26 mouse cellular contexts compared by ENCODE assay signal in the genomic region with DNA sequence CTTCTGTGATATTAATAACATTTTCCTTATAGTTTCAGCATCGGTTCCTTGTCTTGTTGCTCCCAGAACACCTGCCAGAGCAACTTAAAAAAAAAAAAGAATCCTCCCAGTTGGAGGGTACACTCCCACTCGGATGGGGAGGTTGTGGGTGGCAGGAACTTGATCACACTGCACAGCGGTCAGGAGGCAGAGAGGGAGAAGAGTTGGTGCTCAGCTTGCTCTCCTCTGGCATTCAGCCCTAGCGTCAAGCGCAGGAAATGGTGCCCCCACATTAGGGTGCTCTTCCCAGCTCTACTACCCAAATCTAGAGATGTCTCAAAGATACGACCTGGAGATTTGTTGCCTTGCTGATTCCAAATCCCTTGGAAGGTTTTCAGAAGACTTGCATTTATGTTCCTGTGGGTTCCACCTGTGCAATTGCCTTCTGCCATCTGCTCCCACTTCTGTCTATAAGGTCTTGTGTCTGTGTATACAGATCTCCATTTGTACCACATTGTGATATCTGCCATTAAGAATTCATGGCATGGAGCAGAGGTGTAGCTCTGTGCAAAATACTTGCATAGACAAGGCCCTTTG. TPM values are rescaled to one million over a fixed set of nuclear protein-coding genes. Genes with fewer than 3 reads are reported as not detected.
DNase-seq lines count a peak whose midpoint lies in the region; ATAC-seq and TF ChIP-seq lines count a peak whose summit lies in the region.
"Had no signal": no experiment of that assay in that cellular context is flagged by ENCODE, and none has a peak within 500 bp of the region (broad histone marks: within the 10 kb centered on the region; RNA-seq: fewer than 3 reads in every experiment).

No protein-coding gene starts in this region.

- no peak overlapping the region for H3K9ac ChIP-seq in liver, postnatal 0 days (replicated peaks)
- H3K9ac ChIP-seq in liver, embryonic 11.5 days (ENCODE audit: low read depth, low read length): no peak overlapping the region
- H3K9ac ChIP-seq: embryonic facial prominence, embryonic 12.5 days; heart, embryonic 15.5 days; intestine, embryonic 15.5 days; limb, embryonic 13.5 days; liver, embryonic 12.5 days; midbrain, embryonic 15.5 days had no signal

- peak; percentile 72 for DNase-seq in cerebellum, adult 9-10 months
- DNase-seq in cerebellum, adult 11 months: no peak
- DNase-seq in liver, postnatal 0 days: no peak
- no peak for DNase-seq in liver, embryonic 11.5 days (ENCODE audit: low spot score)
- DNase-seq in brain, embryonic 14.5 days (ENCODE audit: low read depth): peak; percentile 46
- peak; percentile 59 to 64 for DNase-seq in cerebellum, postnatal 25 days
- no peak for DNase-seq in adrenal gland, postnatal 14 days
- DNase-seq in retina, postnatal 1 day: no peak
- DNase-seq: adrenal gland, postnatal 25 days; embryo, embryonic 11 days; gastrocnemius, postnatal 10 days; kidney, adult 9 months; kidney, postnatal 10 days; lung, adult 18-20 months; lung, postnatal 4 days had no signal

- no peak for TF ChIP-seq EP300 in liver, postnatal 0 days (IDR thresholded peaks at IDR 0.05; ENCODE audit: low read depth)

- no peak for ATAC-seq in liver, postnatal 0 days
- no peak for ATAC-seq in liver, embryonic 11.5 days (replicated peaks; ENCODE audit: low FRiP score)
- ATAC-seq: CD4-positive, CD25-positive, alpha-beta regulatory T cell, adult 4 months; forebrain, embryonic 16.5 days; hindbrain, embryonic 16.5 days; intestine, embryonic 15.5 days; liver, embryonic 12.5 days; lung, postnatal 0 days; midbrain, embryonic 15.5 days had no signal

- peak overlapping the region; percentile 40; the same call in 1 of the 2 replicates for H3K4me2 ChIP-seq in liver, postnatal 0 days (ENCODE audit: low read depth, low read length)
- no peak overlapping the region for H3K4me2 ChIP-seq in liver, embryonic 11.5 days
- H3K4me2 ChIP-seq: embryonic facial prominence, embryonic 12.5 days; heart, embryonic 15.5 days; intestine, embryonic 15.5 days; limb, embryonic 13.5 days; liver, embryonic 12.5 days; midbrain, embryonic 15.5 days had no signal

- peaks cover 44% of the 10 kb centered on the region for H3K4me1 ChIP-seq in liver, postnatal 0 days (ENCODE audit: insufficient read depth)
- H3K4me1 ChIP-seq in liver, embryonic 11.5 days (replicated peaks; ENCODE audit: control insufficient read depth, insufficient read depth, low read length): peaks cover 37% of the 10 kb centered on the region

- peak overlapping the region; percentile 55; the same call in 1 of the 2 replicates for H3K27ac ChIP-seq in liver, postnatal 0 days (ENCODE audit: low read depth)
- H3K27ac ChIP-seq in liver, embryonic 11.5 days (ENCODE audit: low read depth, low read length): no peak overlapping the region
- H3K27ac ChIP-seq: embryonic facial prominence, embryonic 12.5 days; heart, embryonic 10.5 days; heart, embryonic 15.5 days; intestine, embryonic 15.5 days; limb, embryonic 13.5 days; midbrain, embryonic 15.5 days had no signal

- TF ChIP-seq POLR2A in brain, embryonic 14.5 days (IDR thresholded peaks at IDR 0.05; ENCODE audit: borderline replicate concordance, extremely low read depth, insufficient read depth, insufficient read length, poor library complexity, severe bottlenecking): no peak

- no peak for TF ChIP-seq CTCF in liver, postnatal 0 days (IDR thresholded peaks at IDR 0.05; ENCODE audit: low read depth)
- TF ChIP-seq CTCF in brain, embryonic 14.5 days (IDR thresholded peaks at IDR 0.05; ENCODE audit: borderline replicate concordance, extremely low read depth, insufficient read depth, insufficient read length): no peak

- no peaks in the 10 kb centered on the region for H3K27me3 ChIP-seq in liver, postnatal 0 days (ENCODE audit: insufficient read depth, low read length)
- no peaks in the 10 kb centered on the region for H3K27me3 ChIP-seq in liver, embryonic 11.5 days (replicated peaks; ENCODE audit: control insufficient read depth, insufficient read depth, low read length)
- H3K27me3 ChIP-seq: embryonic facial prominence, embryonic 12.5 days; heart, embryonic 15.5 days; intestine, embryonic 15.5 days; limb, embryonic 13.5 days; liver, embryonic 12.5 days; midbrain, embryonic 15.5 days had no signal

- no peaks in the 10 kb centered on the region for H3K9me3 ChIP-seq in liver, postnatal 0 days (ENCODE audit: low read length)
- no peaks in the 10 kb centered on the region for H3K9me3 ChIP-seq in liver, embryonic 11.5 days (ENCODE audit: control insufficient read depth, low read length)
- H3K9me3 ChIP-seq: embryonic facial prominence, embryonic 12.5 days; heart, embryonic 10.5 days; heart, embryonic 15.5 days; intestine, embryonic 15.5 days; limb, embryonic 13.5 days; liver, embryonic 12.5 days; midbrain, embryonic 15.5 days had no signal

- H3K36me3 ChIP-seq in liver, postnatal 0 days (replicated peaks; ENCODE audit: insufficient read depth, low read length): 0 out of 2 replicates have a peak, but pooled peaks cover 3% of the 10 kb centered on the region
- no peaks in the 10 kb centered on the region for H3K36me3 ChIP-seq in liver, embryonic 11.5 days (ENCODE audit: control insufficient read depth, insufficient read depth, low read length)
- H3K36me3 ChIP-seq: embryonic facial prominence, embryonic 12.5 days; heart, embryonic 10.5 days; heart, embryonic 15.5 days; intestine, embryonic 15.5 days; liver, embryonic 12.5 days; midbrain, embryonic 15.5 days had no signal

- WGBS in liver, postnatal 0 days (ENCODE audit: insufficient replicate concordance): 71% methylated on average over 6 of the region's 6 CpGs
- 77% methylated on average over 6 of the region's 6 CpGs for WGBS in liver, embryonic 11.5 days

- no peak overlapping the region for H3K4me3 ChIP-seq in liver, postnatal 0 days (ENCODE audit: low read depth, low read length)
- no peak overlapping the region for H3K4me3 ChIP-seq in liver, embryonic 11.5 days (ENCODE audit: low read depth, low read length)
- H3K4me3 ChIP-seq: embryonic facial prominence, embryonic 12.5 days; heart, embryonic 10.5 days; heart, embryonic 15.5 days; intestine, embryonic 15.5 days; limb, embryonic 13.5 days; liver, embryonic 12.5 days; midbrain, embryonic 15.5 days had no signal

RNA-seq across cellular contexts. Expression of a gene that starts 16.7 kb away (rescaled TPM):
- polyA plus RNA-seq in liver, postnatal 0 days (2015; fragmentation: Nextera tagmentation; extraction: Ambion mirVana): 3.0 and 3.7 TPM in 2 replicates
- polyA plus RNA-seq in liver, embryonic 11.5 days (2014; fragmentation: Nextera tagmentation; extraction: Ambion mirVana): 10.6 and 11.9 TPM in 2 replicates
- polyA plus RNA-seq in brain, embryonic 14.5 days (2012; rRNA removed): 74.2 and 79.2 TPM in 2 replicates
- 42.0 and 45.7 TPM in 2 replicates for total RNA-seq in adrenal gland, postnatal 14 days (2021)

RNA-seq across cellular contexts. Expression of a gene that starts 43.8 kb away (rescaled TPM):
- 136 and 143 TPM in 2 replicates for polyA plus RNA-seq in liver, postnatal 0 days (2015; fragmentation: Nextera tagmentation; extraction: Ambion mirVana)
- 335 and 351 TPM in 2 replicates for polyA plus RNA-seq in liver, embryonic 11.5 days (2014; fragmentation: Nextera tagmentation; extraction: Ambion mirVana)
- polyA plus RNA-seq in brain, embryonic 14.5 days (2012; rRNA removed): 135 and 166 TPM in 2 replicates
- 83.9 and 86.4 TPM in 2 replicates for total RNA-seq in adrenal gland, postnatal 14 days (2021)

Comparison
In these comparisons a context has a peak if more than half of its experiments do, and no peak if none do; other contexts are left out.
1. DNase-seq: peak in cerebellum, adult 9-10 months (single experiment), brain, embryonic 14.5 days (single experiment) and cerebellum, postnatal 25 days (2 of 2); none in cerebellum, adult 11 months (single experiment), liver, postnatal 0 days (single experiment), liver, embryonic 11.5 days (single experiment), adrenal gland, postnatal 14 days (single experiment) and retina, postnatal 1 day (single experiment).